Mouse (Mus musculus) G1E (cell line): ENCODE measurements around the gene Tuba1b.

Source experiments
- CTCF ChIP-seq: IDR thresholded peaks from 2 replicates; pipeline ENCODE4 v1.5.1; 2012; ENCODE audit warnings: low read depth, low read length, inconsistent platforms, mixed read lengths
- GATA2 ChIP-seq: IDR thresholded peaks from 2 replicates; pipeline ENCODE4 v1.6.1; 2012; ENCODE audit warnings: low read depth, low read length, inconsistent platforms, borderline replicate concordance

DNA sequence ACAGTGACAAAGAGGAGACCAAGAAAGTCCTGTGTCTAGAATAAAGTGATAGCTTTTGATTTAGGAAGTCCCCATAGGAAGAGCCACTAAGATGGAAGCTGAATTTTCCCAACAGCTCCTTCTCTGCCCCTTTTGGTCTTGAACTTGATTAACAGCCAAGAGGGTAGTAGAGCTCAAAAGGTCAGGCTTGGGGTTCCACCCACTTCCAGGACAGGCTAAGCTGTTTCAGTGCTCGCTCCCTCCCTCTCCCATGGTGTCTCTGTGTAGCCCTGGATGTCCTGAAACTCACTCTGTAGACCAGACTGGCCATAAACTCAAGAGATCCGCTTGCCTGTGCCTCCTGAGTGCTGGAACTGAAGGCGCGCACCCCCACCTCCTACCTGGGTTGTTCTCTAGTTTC is 18.3 kb downstream of the Tuba1b start:
- TF ChIP-seq GATA2 (no peak), CTCF (no peak)
